Mouse (Mus musculus) adrenal gland, adult (tissue): Measurements from ENCODE around the gene Insc.

Experiments used
- DNase-seq, 2 experiments: peaks; one replicate each; pipeline ENCODE4 v3.0.0; 2022 to 2023; ENCODE audit warnings: low spot score in 1 of 2; ENCODE audit not compliant: inconsistent age in 2 of 2

The Insc gene

DNA sequence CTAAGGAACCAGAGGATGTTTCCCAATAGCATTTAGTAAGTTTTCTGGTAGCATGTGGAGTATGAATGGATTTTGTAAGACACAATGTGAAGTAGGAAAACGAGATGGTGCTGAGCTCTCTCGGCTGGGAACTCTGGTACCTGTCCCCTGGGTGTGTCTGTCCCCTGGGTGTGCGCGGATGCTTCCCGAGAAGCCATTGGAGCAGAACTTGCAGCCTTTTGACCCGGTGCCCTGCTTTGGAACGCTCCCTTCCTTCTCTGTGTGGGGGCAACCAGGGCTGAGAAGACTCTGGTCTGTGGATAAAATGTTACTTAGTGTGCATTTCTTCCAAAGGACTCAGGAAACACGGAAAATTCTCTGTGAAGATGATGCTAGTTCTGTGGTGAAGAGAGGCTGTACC, 75.3 kb downstream of the Insc start:
- DNase-seq: no peak

GRCm38 (mm10) chr7:114822736-114823135, 79.2 kb downstream of the Insc start:
- no peak for DNase-seq

GRCm38 (mm10) chr7:114827360-114827759, 83.9 kb downstream of the Insc start:
- DNase-seq: no peak

DNA sequence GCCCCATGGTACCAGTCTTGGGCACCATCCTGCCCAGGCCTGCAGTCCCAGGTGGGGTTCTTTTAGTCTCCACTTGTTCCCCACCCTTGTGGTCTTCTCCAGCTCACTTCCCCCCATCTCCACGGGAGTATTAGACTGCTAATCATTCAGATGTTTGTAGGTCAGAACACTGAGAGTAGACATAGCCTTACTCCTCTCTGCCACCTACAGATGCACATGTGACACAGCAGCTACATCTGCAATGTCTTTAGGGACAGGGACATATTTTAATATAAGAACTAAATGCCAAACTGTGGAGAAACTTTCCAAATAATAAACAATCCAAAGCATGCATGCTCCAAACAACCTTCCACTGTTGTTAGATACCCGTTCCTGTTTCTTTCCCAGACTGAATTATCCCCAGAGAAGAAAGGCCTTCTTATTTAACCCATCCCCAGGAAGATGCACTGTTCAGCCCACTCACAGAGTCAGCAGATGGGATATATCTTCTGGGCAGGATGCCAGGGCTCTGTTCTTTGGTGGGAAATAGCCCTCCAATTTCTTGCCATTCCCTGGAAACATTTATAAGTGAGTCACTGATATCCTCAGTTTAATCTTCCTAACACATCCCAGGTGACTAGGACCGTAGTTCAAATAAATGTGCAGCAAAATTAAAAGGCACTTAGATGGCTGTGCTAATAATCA, 88.9 kb downstream of the Insc start:
- DNase-seq: no peak

DNA sequence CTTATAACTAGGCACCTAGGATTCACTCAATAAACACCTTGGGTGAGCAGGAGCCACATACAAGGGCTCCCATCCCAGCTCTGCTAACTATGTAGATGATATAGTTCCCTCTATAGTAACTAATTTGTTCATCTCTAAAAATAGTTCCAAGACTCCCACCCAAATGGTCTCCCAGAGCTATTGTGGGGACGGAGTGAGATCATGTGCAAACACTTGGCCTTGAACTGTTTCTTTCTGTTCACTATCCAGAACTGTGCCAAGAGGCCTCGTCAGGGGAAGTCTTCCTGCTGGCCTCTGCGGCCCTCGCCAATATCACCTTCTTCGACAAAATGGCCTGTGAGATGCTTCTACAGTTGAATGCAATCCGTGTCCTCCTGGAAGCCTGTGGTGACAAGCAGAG, 91.0 kb downstream of the Insc start:
- DNase-seq: no peak

GRCm38 (mm10) chr7:114837268-114837667, 93.8 kb downstream of the Insc start:
- no peak for DNase-seq

GRCm38 (mm10) chr7:114840029-114840745, 96.7 kb downstream of the Insc start:
- DNase-seq: no peak

DNA sequence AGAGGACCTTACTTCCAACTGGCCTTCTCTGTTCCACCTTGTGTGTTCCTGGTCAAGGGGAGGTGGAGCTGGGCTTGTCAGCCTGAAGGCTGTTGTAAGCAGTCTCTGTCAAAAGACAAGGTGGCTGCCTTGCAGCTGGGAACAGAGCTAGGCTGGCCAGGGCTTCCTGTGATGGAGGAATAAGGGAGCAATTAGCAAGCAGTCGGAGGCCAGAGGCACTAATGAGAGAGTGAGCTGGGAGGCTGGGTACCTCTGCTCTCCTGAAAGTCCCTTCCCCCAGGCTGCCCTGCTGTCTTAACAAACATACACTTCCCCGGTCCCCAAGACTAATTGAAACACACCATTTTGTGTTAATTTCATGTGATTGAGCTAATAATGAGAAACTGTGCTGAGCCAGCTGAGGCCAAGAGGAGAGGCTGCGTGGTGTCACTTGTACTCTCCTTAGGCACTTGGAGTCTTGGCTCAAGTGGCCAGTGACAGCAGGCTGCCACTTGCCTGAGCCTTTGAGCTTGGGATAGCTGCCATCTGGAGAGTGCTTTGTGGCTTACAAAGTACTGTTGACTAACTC, 99.2 kb downstream of the Insc start:
- no peak for DNase-seq

DNA sequence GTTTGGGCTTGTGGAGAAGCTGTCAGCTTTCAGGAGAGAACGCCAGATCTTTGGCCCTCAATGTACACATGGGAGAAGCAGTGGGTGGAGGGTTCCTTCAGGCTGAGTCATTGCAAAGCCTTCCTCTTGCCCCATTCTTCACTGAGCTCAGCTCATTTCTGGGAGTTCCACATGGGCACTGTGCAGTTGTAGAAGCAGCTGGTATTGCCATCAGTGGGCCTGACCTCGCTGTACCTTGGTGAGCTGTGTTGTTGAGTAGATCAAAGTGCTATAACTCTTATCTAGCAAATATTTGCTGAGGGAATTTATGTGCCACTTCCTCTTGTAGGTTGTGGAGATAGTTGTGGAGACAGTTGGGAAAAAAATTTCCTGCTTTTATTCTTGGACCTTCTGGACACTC, 103.7 kb downstream of the Insc start:
- DNase-seq: no peak

GRCm38 (mm10) chr7:114852387-114852786, 108.9 kb downstream of the Insc start:
- DNase-seq: no peak

- no peak for DNase-seq
Observed at GRCm38 (mm10) chr7:114854169-114854568, 110.7 kb downstream of the Insc start.

- DNase-seq: no peak
Observed at GRCm38 (mm10) chr7:114860858-114861523, 117.5 kb downstream of the Insc start.

- no peak for DNase-seq
Observed at GRCm38 (mm10) chr7:114873315-114874012, 130.0 kb downstream of the Insc start.

DNA sequence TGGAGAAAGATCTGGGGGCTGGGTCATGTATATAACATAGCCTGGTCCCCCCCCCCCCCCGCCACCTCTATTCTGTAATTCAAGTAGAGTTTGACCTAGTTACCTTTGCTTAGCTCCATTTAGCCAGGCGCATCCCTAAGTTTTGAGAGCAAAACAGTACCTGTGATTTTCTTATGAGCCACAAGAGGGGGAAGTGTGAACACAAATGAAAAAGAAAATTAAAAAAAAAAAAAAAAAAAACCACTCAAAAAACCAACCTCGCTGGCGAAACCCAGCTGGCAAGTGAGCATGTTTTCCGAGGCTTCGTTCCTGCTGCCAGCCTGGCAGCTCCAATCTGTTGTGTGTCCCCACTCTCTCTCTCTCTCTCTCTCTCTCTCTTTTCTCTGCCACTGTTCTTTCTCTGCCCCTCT, 130.5 kb downstream of the Insc start:
- DNase-seq: peak in 1 of 2 experiments; percentile 32

DNA sequence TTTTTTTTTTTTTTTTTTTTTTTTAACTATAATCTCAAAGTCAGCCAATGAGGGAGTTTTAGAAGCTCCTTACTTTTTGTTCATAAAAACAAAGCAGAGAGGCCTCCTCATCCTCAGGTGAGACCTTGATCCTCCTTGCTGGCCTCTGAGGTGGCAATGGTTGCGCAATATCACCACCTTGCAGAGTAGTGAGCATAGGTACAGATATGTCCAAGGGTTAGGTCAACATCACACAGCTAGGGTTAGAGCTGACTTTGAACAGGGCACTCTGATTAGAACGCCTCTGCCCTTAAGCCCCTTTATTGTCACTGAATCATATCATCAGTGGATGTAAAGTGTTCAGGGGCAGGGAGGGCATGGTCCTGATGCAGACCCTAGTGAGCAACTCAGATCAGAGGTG, 131.1 kb downstream of the Insc start:
- no peak for DNase-seq

- DNase-seq: no peak
Observed at GRCm38 (mm10) chr7:114883602-114884001, 140.1 kb downstream of the Insc start.

DNA sequence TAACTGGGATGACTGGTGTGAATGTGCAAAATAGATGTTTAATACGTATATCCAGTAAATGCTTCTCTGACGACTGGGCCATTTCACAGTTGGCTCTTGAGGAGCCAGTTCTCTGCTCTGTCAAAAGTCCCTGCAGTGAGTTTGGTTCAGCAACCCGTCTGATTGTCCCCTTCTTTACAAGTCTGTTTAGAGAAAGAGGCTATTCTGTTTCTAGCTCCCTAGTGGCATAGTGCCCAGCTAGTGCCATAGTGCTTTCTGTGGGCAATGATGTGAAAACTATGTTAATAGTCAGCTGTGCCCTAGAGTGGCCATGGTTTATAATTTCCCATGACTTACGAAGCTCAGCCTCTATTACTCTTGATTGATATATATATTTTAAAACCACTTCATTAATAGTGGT, 143.4 kb downstream of the Insc start:
- DNase-seq: no peak

GRCm38 (mm10) chr7:114890215-114890614, 146.7 kb downstream of the Insc start:
- no peak for DNase-seq

DNA sequence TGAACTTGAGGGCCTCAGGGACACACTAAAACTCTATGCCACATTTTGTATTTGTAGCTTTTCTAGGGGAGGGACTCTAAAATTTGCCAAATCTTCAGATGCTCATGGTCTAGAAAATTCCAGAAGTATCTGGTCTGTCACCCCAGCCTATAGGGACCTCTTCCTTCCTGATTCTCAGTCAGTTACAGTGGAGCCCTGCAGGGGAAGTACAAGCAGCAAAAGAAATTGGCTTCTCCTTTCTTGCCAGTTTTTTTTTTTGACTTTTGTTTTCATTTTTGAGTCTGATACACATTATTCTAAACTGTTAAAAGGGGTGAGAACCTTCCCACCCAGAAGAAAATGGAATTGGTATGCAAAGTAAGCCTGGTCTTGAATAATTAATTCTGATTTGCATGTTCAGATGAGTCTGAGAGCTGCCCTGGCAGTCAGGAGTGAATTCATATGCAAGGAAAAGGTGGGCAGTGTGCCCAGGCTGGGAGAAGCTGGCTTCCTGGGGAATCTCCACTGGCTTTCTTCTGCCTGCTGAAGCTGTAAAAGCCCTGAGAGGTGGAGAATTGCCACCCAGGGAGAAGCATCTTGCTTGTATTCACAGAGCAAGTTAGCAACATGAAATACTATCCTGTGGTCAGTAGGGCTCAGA, 149.2 kb downstream of the Insc start:
- no peak for DNase-seq

DNA sequence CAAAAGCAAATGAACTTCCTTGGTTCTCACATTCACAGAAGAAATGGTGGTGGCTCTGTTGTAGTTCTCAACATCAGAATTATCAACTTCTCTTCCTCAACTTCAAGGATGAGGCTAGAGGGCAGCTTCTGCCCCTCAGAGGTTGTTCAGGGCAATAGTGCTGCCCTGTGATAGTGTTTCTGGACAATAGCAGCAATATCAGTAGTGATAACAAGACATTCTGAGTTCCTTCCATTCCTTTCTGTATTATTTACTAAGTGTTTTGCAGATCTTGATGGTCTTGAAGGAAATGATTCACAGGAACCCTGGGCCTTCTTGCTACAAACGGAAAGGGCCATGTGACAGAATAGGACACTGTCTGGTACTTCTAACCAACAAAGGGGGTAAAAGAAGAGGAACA, 150.4 kb downstream of the Insc start:
- no peak for DNase-seq
